In genomic region chr12:32826971-32827370, GRCm38 (mm10) we compare ENCODE assay signal across 8 mouse cellular contexts. TPM values are rescaled to one million over a fixed set of nuclear protein-coding genes. Genes with fewer than 3 reads are reported as not detected.
DNase-seq lines count a peak whose midpoint lies in the region; ATAC-seq lines count a peak whose summit lies in the region.

No protein-coding gene starts in this region.

- no peak overlapping the region for H3K9ac ChIP-seq in liver, embryonic 11.5 days (ENCODE audit: low read depth, low read length)

- H3K9me3 ChIP-seq in liver, embryonic 11.5 days (ENCODE audit: control insufficient read depth, low read length) = no peaks in the 10 kb centered on the region

- H3K27ac ChIP-seq in liver, embryonic 11.5 days (ENCODE audit: low read depth, low read length) = no peak overlapping the region

- no peak overlapping the region for H3K4me3 ChIP-seq in liver, embryonic 11.5 days (ENCODE audit: low read depth, low read length)

- H3K27me3 ChIP-seq in liver, embryonic 11.5 days (replicated peaks; ENCODE audit: control insufficient read depth, insufficient read depth, low read length) = no peaks in the 10 kb centered on the region

- H3K4me2 ChIP-seq in liver, embryonic 11.5 days = no peak overlapping the region

- 36% methylated on average over 3 of the region's 3 CpGs for WGBS in liver, embryonic 11.5 days

- ATAC-seq in cerebellum, adult (ENCODE audit: insufficient number of reproducible peaks, low FRiP score, low TSS enrichment) = no peak
- no peak for ATAC-seq in liver, embryonic 11.5 days (replicated peaks; ENCODE audit: low FRiP score)

- peak; percentile 29 for DNase-seq in cerebellum, adult 11 months
- peak; percentile 64 for DNase-seq in liver
- DNase-seq in liver, embryonic 11.5 days (ENCODE audit: low spot score) = no peak
- peak; percentile 84 for DNase-seq in adrenal gland, postnatal 10 days
- peak; percentile 65 for DNase-seq in gastrocnemius, postnatal 10 days
- DNase-seq in lung, adult 18-20 months = peak; percentile 63 to 69
- DNase-seq in spleen, postnatal 10 days (ENCODE audit: low spot score in 2 of 2) = peak; percentile 63 to 85

- peaks cover 2% of the 10 kb centered on the region; the same call in 1 of the 2 replicates for H3K4me1 ChIP-seq in liver, embryonic 11.5 days (replicated peaks; ENCODE audit: control insufficient read depth, insufficient read depth, low read length)

- H3K36me3 ChIP-seq in liver, embryonic 11.5 days (ENCODE audit: control insufficient read depth, insufficient read depth, low read length) = no peaks in the 10 kb centered on the region

RNA-seq across cellular contexts. Expression of gene Nampt, which starts 7.6 kb away (rescaled TPM):
- polyA plus RNA-seq in liver, embryonic 11.5 days (2014; fragmentation: Nextera tagmentation; extraction: Ambion mirVana) = 27.3 and 30.7 TPM in 2 replicates
- 100 to 1,000 TPM in 1 of 2 experiments, 10 to 100 TPM in 1; 89.7 to 171 TPM for total RNA-seq in adrenal gland, postnatal 10 days (2021)
- 10 to 100 TPM; 36.7 to 39.7 TPM for total RNA-seq in gastrocnemius, postnatal 10 days (2021)
